Mouse (Mus musculus) kidney, embryonic 15.5 days (tissue): Measurements from ENCODE around the gene Ppp2r2c. TPM values are rescaled to one million over a fixed set of nuclear protein-coding genes. Genes with fewer than 3 reads are reported as not detected.

ENCODE experiments used
- ATAC-seq: fragments of 200-750 bp; cut with Nextera tagmentation; replicated peaks from 2 replicates; pipeline ENCODE4 v1.8.0; 2017; ENCODE audit warnings: moderate TSS enrichment; ENCODE audit not compliant: low FRiP score
- H3K27ac ChIP-seq: fragments of 300-500 bp; sonication (generic); 2 replicates; pipeline ENCODE4 v1.5.1; 2015; ENCODE audit warnings: mild to moderate bottlenecking, inconsistent platforms
- H3K27me3 ChIP-seq: fragments of 300-500 bp; sonication (generic); 2 replicates; pipeline ENCODE4 v1.6.1; 2015; ENCODE audit warnings: inconsistent platforms
- H3K36me3 ChIP-seq: fragments of 300-500 bp; sonication (generic); 2 replicates; pipeline ENCODE4 v1.6.1; 2015; ENCODE audit warnings: inconsistent platforms
- H3K4me1 ChIP-seq: fragments of 300-500 bp; sonication (generic); 2 replicates; pipeline ENCODE4 v1.6.1; 2015; ENCODE audit warnings: inconsistent platforms
- H3K4me2 ChIP-seq: fragments of 300-500 bp; sonication (generic); 2 replicates; pipeline ENCODE4 v1.6.1; 2015; ENCODE audit warnings: moderate library complexity, mild to moderate bottlenecking, inconsistent platforms
- H3K4me3 ChIP-seq: fragments of 300-500 bp; sonication (generic); replicated peaks from 2 replicates; pipeline ENCODE4 v1.5.1; 2015; ENCODE audit warnings: mild to moderate bottlenecking, inconsistent platforms
- H3K9ac ChIP-seq: fragments of 300-500 bp; sonication (generic); 2 replicates; pipeline ENCODE4 v1.6.1; 2015; ENCODE audit warnings: mild to moderate bottlenecking, inconsistent platforms
- H3K9me3 ChIP-seq: fragments of 300-500 bp; sonication (generic); replicated peaks from 2 replicates; pipeline ENCODE4 v1.6.1; 2016; ENCODE audit warnings: inconsistent platforms
- WGBS: fragments of 180-500 bp; shearing (Covaris S2); methylation state at CpG from one replicate; pipeline ENCODE4 v1.1.7; 2015; ENCODE audit warnings: mixed read lengths; 5-methylcytosine and 5-hydroxymethylcytosine counted together
- polyA plus RNA-seq: library from polyadenylated mRNA; unstranded; fragments of >200 nt; fragmentation: Nextera tagmentation; extraction: Ambion mirVana; gene quantifications from 2 replicates; pipeline ENCODE4 v1.2.1, GENCODE M21; 2015

Gene Ppp2r2c
- polyA plus RNA-seq, 1 experiment from 2014 or later, result 0.61 TPM

GRCm38 (mm10) chr5:36889380-36889886, 21.1 kb downstream of the Ppp2r2c start:
- Histone ChIP-seq H3K4me1 (peaks cover 19% of the 10 kb centered on the region), H3K4me3 (no peak overlapping the region), H3K27me3 (peaks cover 36% of the 10 kb centered on the region), H3K4me2 (no peak overlapping the region), H3K9me3 (no peaks in the 10 kb centered on the region), H3K36me3 (no peaks in the 10 kb centered on the region), H3K9ac (no peak overlapping the region), H3K27ac (no peak overlapping the region)
- WGBS, result 81% methylated on average over 2 of the region's 2 CpGs
- ATAC-seq, result no peak

GRCm38 (mm10) chr5:36890794-36891193, 22.5 kb downstream of the Ppp2r2c start:
- Histone ChIP-seq H3K27me3 (peaks cover 39% of the 10 kb centered on the region), H3K4me1 (peaks cover 19% of the 10 kb centered on the region), H3K4me3 (no peak overlapping the region), H3K4me2 (no peak overlapping the region), H3K9me3 (no peaks in the 10 kb centered on the region), H3K9ac (no peak overlapping the region), H3K27ac (no peak overlapping the region), H3K36me3 (no peaks in the 10 kb centered on the region)
- WGBS, result 36% methylated on average over 9 of the region's 9 CpGs
- ATAC-seq, result no peak

- no peak overlapping the region for H3K4me3 ChIP-seq
- H3K27me3 ChIP-seq, result peaks cover 38% of the 10 kb centered on the region
- peaks cover 16% of the 10 kb centered on the region for H3K4me1 ChIP-seq
- no peak overlapping the region for H3K9ac ChIP-seq
- H3K36me3 ChIP-seq, result no peaks in the 10 kb centered on the region
- H3K9me3 ChIP-seq, result no peaks in the 10 kb centered on the region
- no peak for ATAC-seq
- H3K4me2 ChIP-seq, result no peak overlapping the region
- H3K27ac ChIP-seq, result no peak overlapping the region
- WGBS, result 45% methylated on average over 4 of the region's 4 CpGs
Observed at GRCm38 (mm10) chr5:36891793-36892470, 23.6 kb downstream of the Ppp2r2c start.

GRCm38 (mm10) chr5:36893263-36893662, 24.9 kb downstream of the Ppp2r2c start:
- Histone ChIP-seq H3K4me1 (peaks cover 3% of the 10 kb centered on the region; the same call in 1 of the 2 replicates), H3K27me3 (peaks cover 45% of the 10 kb centered on the region), H3K4me2 (no peak overlapping the region), H3K9ac (no peak overlapping the region), H3K4me3 (no peak overlapping the region), H3K9me3 (no peaks in the 10 kb centered on the region), H3K36me3 (no peaks in the 10 kb centered on the region), H3K27ac (no peak overlapping the region)
- 69% methylated on average over 9 of the region's 9 CpGs for WGBS
- ATAC-seq, result no peak

DNA sequence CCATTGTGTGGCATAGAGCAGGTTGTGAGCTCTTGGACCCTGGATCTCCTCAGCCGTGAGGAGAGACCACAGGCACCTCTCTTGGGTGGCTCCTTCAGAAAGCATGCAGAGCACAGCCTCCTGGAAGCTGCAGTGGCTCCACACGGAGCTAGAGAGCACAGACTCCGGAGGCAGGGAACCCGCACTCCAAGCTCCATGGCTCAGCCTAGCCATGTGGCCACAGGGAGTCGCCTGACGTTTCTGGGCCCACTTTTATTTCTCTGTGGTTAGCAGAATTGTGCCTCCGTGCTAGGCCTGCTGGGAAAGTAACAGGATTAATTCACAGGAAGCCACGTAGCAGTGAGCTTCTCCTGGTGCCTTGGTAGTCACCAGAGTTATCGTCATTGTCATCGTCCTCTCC, 25.8 kb downstream of the Ppp2r2c start:
- no peaks in the 10 kb centered on the region for H3K9me3 ChIP-seq
- H3K4me2 ChIP-seq, result no peak overlapping the region
- H3K27me3 ChIP-seq, result peaks cover 45% of the 10 kb centered on the region
- no peak overlapping the region for H3K9ac ChIP-seq
- H3K27ac ChIP-seq, result no peak overlapping the region
- no peaks in the 10 kb centered on the region for H3K36me3 ChIP-seq
- H3K4me3 ChIP-seq, result no peak overlapping the region
- no peaks in the 10 kb centered on the region for H3K4me1 ChIP-seq
- no peak for ATAC-seq
- WGBS, result 67% methylated on average over 10 of the region's 10 CpGs

DNA sequence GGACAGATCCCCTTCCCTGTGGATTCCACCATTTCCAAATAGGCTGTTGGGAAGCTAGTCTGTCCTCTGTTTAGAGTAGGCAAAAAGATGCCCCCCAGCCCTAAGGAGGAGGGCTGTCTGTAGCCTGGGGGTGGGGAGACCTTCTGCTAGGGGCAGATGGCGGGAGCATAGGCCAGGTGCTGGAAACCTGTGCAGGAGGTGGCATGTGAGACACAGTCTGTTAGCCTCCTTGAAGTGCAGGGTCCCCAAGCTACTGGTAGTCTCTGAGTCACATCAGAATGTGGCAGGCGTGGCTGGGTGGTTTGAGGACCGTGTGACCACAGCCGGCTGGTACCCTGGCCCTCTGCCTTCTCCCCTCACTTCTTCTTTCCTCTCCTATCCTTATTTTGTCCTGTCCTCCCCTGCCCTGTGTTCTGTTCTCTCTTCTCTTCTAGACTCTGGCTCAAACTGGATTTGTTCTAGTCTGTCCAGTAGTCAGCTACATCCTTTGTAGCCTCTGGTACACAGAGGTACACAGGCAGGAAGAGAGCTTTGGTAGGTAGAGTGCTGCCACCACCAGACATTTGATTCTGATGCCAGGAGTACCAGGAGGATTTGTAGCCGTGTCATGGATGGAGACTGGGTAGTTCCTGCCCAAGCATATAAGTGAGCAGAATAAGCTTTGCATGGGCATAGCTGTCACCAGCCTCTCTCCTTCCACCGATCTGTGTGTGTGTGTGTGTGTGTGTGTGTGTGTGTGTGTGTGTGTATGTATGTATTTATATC, 26.5 kb downstream of the Ppp2r2c start:
- no peak for ATAC-seq
- Histone ChIP-seq H3K4me2 (no peak overlapping the region), H3K9me3 (no peaks in the 10 kb centered on the region), H3K9ac (no peak overlapping the region), H3K4me3 (no peak overlapping the region), H3K27me3 (peaks cover 45% of the 10 kb centered on the region), H3K4me1 (no peaks in the 10 kb centered on the region), H3K27ac (no peak overlapping the region), H3K36me3 (no peaks in the 10 kb centered on the region)
- 74% methylated on average over 6 of the region's 6 CpGs for WGBS

GRCm38 (mm10) chr5:36895621-36896573, 27.6 kb downstream of the Ppp2r2c start:
- no peak for ATAC-seq
- Histone ChIP-seq H3K4me1 (no peaks in the 10 kb centered on the region), H3K9me3 (no peaks in the 10 kb centered on the region), H3K36me3 (no peaks in the 10 kb centered on the region), H3K4me2 (no peak overlapping the region), H3K27ac (no peak overlapping the region), H3K27me3 (peaks cover 42% of the 10 kb centered on the region), H3K4me3 (no peak overlapping the region), H3K9ac (no peak overlapping the region)
- whole genome bisulfite sequencing, result 73% methylated on average over 10 of the region's 10 CpGs

- Histone ChIP-seq H3K9ac (no peak overlapping the region), H3K9me3 (no peaks in the 10 kb centered on the region), H3K4me2 (no peak overlapping the region), H3K27me3 (peaks cover 28% of the 10 kb centered on the region; the same call in 1 of the 2 replicates), H3K4me3 (no peak overlapping the region), H3K4me1 (no peaks in the 10 kb centered on the region), H3K27ac (no peak overlapping the region), H3K36me3 (no peaks in the 10 kb centered on the region)
- 82% methylated on average over 8 of the region's 8 CpGs for WGBS
- no peak for ATAC-seq
Observed at GRCm38 (mm10) chr5:36897999-36898398, 29.7 kb downstream of the Ppp2r2c start.

- Histone ChIP-seq H3K4me3 (no peak overlapping the region), H3K9me3 (no peaks in the 10 kb centered on the region), H3K9ac (no peak overlapping the region), H3K4me1 (no peaks in the 10 kb centered on the region), H3K27me3 (peaks cover 22% of the 10 kb centered on the region; the same call in 1 of the 2 replicates), H3K27ac (no peak overlapping the region), H3K36me3 (no peaks in the 10 kb centered on the region), H3K4me2 (no peak overlapping the region)
- no peak for ATAC-seq
- WGBS, result 80% methylated on average over 11 of the region's 11 CpGs
Observed at GRCm38 (mm10) chr5:36898415-36899109, 30.2 kb downstream of the Ppp2r2c start.

- Histone ChIP-seq H3K36me3 (no peaks in the 10 kb centered on the region), H3K9me3 (no peaks in the 10 kb centered on the region), H3K4me1 (no peaks in the 10 kb centered on the region), H3K4me2 (no peak overlapping the region), H3K4me3 (no peak overlapping the region), H3K27me3 (peaks cover 24% of the 10 kb centered on the region; the same call in 1 of the 2 replicates), H3K9ac (no peak overlapping the region), H3K27ac (no peak overlapping the region)
- 75% methylated on average over 5 of the region's 5 CpGs for WGBS
- no peak for ATAC-seq
Observed at GRCm38 (mm10) chr5:36899392-36899791, 31.1 kb downstream of the Ppp2r2c start.

- no peak for ATAC-seq
- WGBS, result 48% methylated on average over 6 of the region's 6 CpGs
- Histone ChIP-seq H3K9ac (no peak overlapping the region), H3K4me3 (no peak overlapping the region), H3K36me3 (no peaks in the 10 kb centered on the region), H3K27ac (no peak overlapping the region), H3K27me3 (0 out of 2 replicates have a peak, but pooled peaks cover 18% of the 10 kb centered on the region), H3K4me2 (no peak overlapping the region), H3K9me3 (no peaks in the 10 kb centered on the region), H3K4me1 (no peaks in the 10 kb centered on the region)
Observed at GRCm38 (mm10) chr5:36900189-36900619, 31.9 kb downstream of the Ppp2r2c start.
